Mouse (Mus musculus) midbrain, embryonic 12.5 days (tissue): ENCODE measurements at regions not wholly inside any gene's neighbourhood (a gene's known extent, or its start where the extent isn't known, plus 50 kb on each side); places are given as distances from the start of the nearest gene placed in this dataset.

ENCODE experiments used
- ATAC-seq: fragments of 200-750 bp; cut with Nextera tagmentation; 2 replicates; pipeline ENCODE4 v1.8.0; 2017; ENCODE audit warnings: low read depth, moderate TSS enrichment, moderate library complexity; ENCODE audit not compliant: low FRiP score
- H3K27ac ChIP-seq: fragments of 300-500 bp; sonication (generic); replicated peaks from 2 replicates; pipeline ENCODE4 v1.5.1; 2016; ENCODE audit warnings: mild to moderate bottlenecking
- H3K27me3 ChIP-seq: fragments of 300-500 bp; sonication (generic); 2 replicates; pipeline ENCODE4 v1.6.1; 2016; ENCODE audit warnings: mild to moderate bottlenecking
- H3K36me3 ChIP-seq: fragments of 300-500 bp; sonication (generic); 2 replicates; pipeline ENCODE4 v1.6.1; 2016
- H3K4me1 ChIP-seq: fragments of 300-500 bp; sonication (generic); 2 replicates; pipeline ENCODE4 v1.6.1; 2016
- H3K4me2 ChIP-seq: fragments of 300-500 bp; sonication (generic); replicated peaks from 2 replicates; pipeline ENCODE4 v1.6.1; 2016; ENCODE audit warnings: mild to moderate bottlenecking, moderate library complexity
- H3K4me3 ChIP-seq: fragments of 300-500 bp; sonication (generic); 2 replicates; pipeline ENCODE4 v1.5.1; 2016; ENCODE audit warnings: mild to moderate bottlenecking
- H3K9ac ChIP-seq: fragments of 300-500 bp; sonication (generic); replicated peaks from 2 replicates; pipeline ENCODE4 v1.6.1; 2016; ENCODE audit warnings: mild to moderate bottlenecking, moderate library complexity
- H3K9me3 ChIP-seq: fragments of 300-500 bp; sonication (generic); 2 replicates; pipeline ENCODE4 v1.6.1; 2016; ENCODE audit warnings: mild to moderate bottlenecking
- WGBS: fragments of 180-500 bp; shearing (Covaris S2); methylation state at CpG from one replicate; pipeline ENCODE4 v1.1.7; 2016; 5-methylcytosine and 5-hydroxymethylcytosine counted together

GRCm38 (mm10) chr14:25135371-25135770 lies 323.6 kb upstream of the Zmiz1 start:
- no peak overlapping the region for H3K9ac ChIP-seq
- no peak for ATAC-seq
- H3K4me2 ChIP-seq = no peak overlapping the region
- no peak overlapping the region for H3K4me3 ChIP-seq
- no peak overlapping the region for H3K27ac ChIP-seq
- WGBS = 84% methylated on average over 3 of the region's 3 CpGs
- H3K9me3 ChIP-seq = no peaks in the 10 kb centered on the region
- no peaks in the 10 kb centered on the region for H3K27me3 ChIP-seq
- H3K36me3 ChIP-seq = no peaks in the 10 kb centered on the region
- H3K4me1 ChIP-seq = peaks cover 6% of the 10 kb centered on the region; the same call in 1 of the 2 replicates

- no peaks in the 10 kb centered on the region for H3K9me3 ChIP-seq
- 90% methylated on average over 8 of the region's 8 CpGs for WGBS
- no peak for ATAC-seq
- H3K4me3 ChIP-seq = no peak overlapping the region
- peaks cover 6% of the 10 kb centered on the region; the same call in 1 of the 2 replicates for H3K4me1 ChIP-seq
- no peaks in the 10 kb centered on the region for H3K36me3 ChIP-seq
- no peaks in the 10 kb centered on the region for H3K27me3 ChIP-seq
- no peak overlapping the region for H3K9ac ChIP-seq
- no peak overlapping the region for H3K27ac ChIP-seq
- no peak overlapping the region for H3K4me2 ChIP-seq
Measured at GRCm38 (mm10) chr14:25137312-25137711, 321.7 kb upstream of the Zmiz1 start.

GRCm38 (mm10) chr14:25138485-25138884 lies 320.5 kb upstream of the Zmiz1 start:
- H3K27ac ChIP-seq = no peak overlapping the region
- ATAC-seq = no peak
- H3K4me3 ChIP-seq = no peak overlapping the region
- peaks cover 6% of the 10 kb centered on the region; the same call in 1 of the 2 replicates for H3K4me1 ChIP-seq
- no peaks in the 10 kb centered on the region for H3K9me3 ChIP-seq
- H3K36me3 ChIP-seq = no peaks in the 10 kb centered on the region
- no peaks in the 10 kb centered on the region for H3K27me3 ChIP-seq
- H3K4me2 ChIP-seq = no peak overlapping the region
- 86% methylated on average over 3 of the region's 3 CpGs for WGBS
- no peak overlapping the region for H3K9ac ChIP-seq

- Histone ChIP-seq H3K27ac (no peak overlapping the region), H3K4me1 (no peaks in the 10 kb centered on the region), H3K36me3 (no peaks in the 10 kb centered on the region), H3K4me3 (no peak overlapping the region), H3K9ac (no peak overlapping the region), H3K4me2 (no peak overlapping the region), H3K27me3 (no peaks in the 10 kb centered on the region), H3K9me3 (no peaks in the 10 kb centered on the region)
- WGBS = 61% methylated on average over 9 of the region's 9 CpGs
- no peak for ATAC-seq
Measured at GRCm38 (mm10) chr14:25141933-25142332, 317.1 kb upstream of the Zmiz1 start.

GRCm38 (mm10) chr14:25143051-25143450 lies 315.9 kb upstream of the Zmiz1 start:
- no peaks in the 10 kb centered on the region for H3K27me3 ChIP-seq
- H3K4me2 ChIP-seq = no peak overlapping the region
- no peaks in the 10 kb centered on the region for H3K4me1 ChIP-seq
- H3K4me3 ChIP-seq = no peak overlapping the region
- 89% methylated on average over 4 of the region's 4 CpGs for WGBS
- no peak overlapping the region for H3K9ac ChIP-seq
- H3K27ac ChIP-seq = no peak overlapping the region
- H3K36me3 ChIP-seq = no peaks in the 10 kb centered on the region
- H3K9me3 ChIP-seq = no peaks in the 10 kb centered on the region
- ATAC-seq = no peak

- no peak overlapping the region for H3K27ac ChIP-seq
- 91% methylated on average over 2 of the region's 2 CpGs for WGBS
- H3K4me1 ChIP-seq = no peaks in the 10 kb centered on the region
- no peak overlapping the region for H3K4me3 ChIP-seq
- H3K9me3 ChIP-seq = no peaks in the 10 kb centered on the region
- H3K4me2 ChIP-seq = no peak overlapping the region
- H3K27me3 ChIP-seq = no peaks in the 10 kb centered on the region
- ATAC-seq = no peak
- H3K36me3 ChIP-seq = no peaks in the 10 kb centered on the region
- H3K9ac ChIP-seq = no peak overlapping the region
Measured at GRCm38 (mm10) chr14:25147731-25148130, 311.3 kb upstream of the Zmiz1 start.

- Histone ChIP-seq H3K27ac (no peak overlapping the region), H3K4me1 (peaks cover 7% of the 10 kb centered on the region; the same call in 1 of the 2 replicates), H3K36me3 (no peaks in the 10 kb centered on the region), H3K27me3 (no peaks in the 10 kb centered on the region), H3K9me3 (no peaks in the 10 kb centered on the region), H3K4me3 (no peak overlapping the region), H3K9ac (no peak overlapping the region), H3K4me2 (no peak overlapping the region)
- ATAC-seq = no peak
- WGBS = 79% methylated on average over 1 of the region's 1 CpGs
Measured at GRCm38 (mm10) chr14:25150968-25151367, 308.0 kb upstream of the Zmiz1 start.

- 71% methylated on average over 2 of the region's 2 CpGs for WGBS
- no peak overlapping the region for H3K4me2 ChIP-seq
- H3K36me3 ChIP-seq = no peaks in the 10 kb centered on the region
- H3K27ac ChIP-seq = no peak overlapping the region
- no peaks in the 10 kb centered on the region for H3K9me3 ChIP-seq
- no peak overlapping the region for H3K4me3 ChIP-seq
- H3K27me3 ChIP-seq = no peaks in the 10 kb centered on the region
- H3K4me1 ChIP-seq = peaks cover 10% of the 10 kb centered on the region; the same call in 1 of the 2 replicates
- no peak overlapping the region for H3K9ac ChIP-seq
- no peak for ATAC-seq
Measured at GRCm38 (mm10) chr14:25151485-25151884, 307.5 kb upstream of the Zmiz1 start.

- H3K9ac ChIP-seq = no peak overlapping the region
- ATAC-seq = no peak
- peaks cover 10% of the 10 kb centered on the region; the same call in 1 of the 2 replicates for H3K4me1 ChIP-seq
- 81% methylated on average over 4 of the region's 4 CpGs for WGBS
- H3K9me3 ChIP-seq = no peaks in the 10 kb centered on the region
- H3K27me3 ChIP-seq = no peaks in the 10 kb centered on the region
- no peak overlapping the region for H3K4me2 ChIP-seq
- no peaks in the 10 kb centered on the region for H3K36me3 ChIP-seq
- H3K27ac ChIP-seq = no peak overlapping the region
- H3K4me3 ChIP-seq = no peak overlapping the region
Measured at GRCm38 (mm10) chr14:25153573-25153972, 305.4 kb upstream of the Zmiz1 start.

GRCm38 (mm10) chr14:25154180-25154579 lies 304.8 kb upstream of the Zmiz1 start:
- Histone ChIP-seq H3K9ac (no peak overlapping the region), H3K4me2 (no peak overlapping the region), H3K9me3 (no peaks in the 10 kb centered on the region), H3K27me3 (no peaks in the 10 kb centered on the region), H3K36me3 (no peaks in the 10 kb centered on the region), H3K4me1 (peaks cover 10% of the 10 kb centered on the region; the same call in 1 of the 2 replicates), H3K27ac (no peak overlapping the region), H3K4me3 (no peak overlapping the region)
- 67% methylated on average over 8 of the region's 8 CpGs for WGBS
- ATAC-seq = no peak

- Histone ChIP-seq H3K9me3 (no peaks in the 10 kb centered on the region), H3K27ac (0 out of 2 replicates have a peak overlapping the region, but pooled peaks have one; percentile 17), H3K36me3 (no peaks in the 10 kb centered on the region), H3K4me1 (peaks cover 10% of the 10 kb centered on the region; the same call in 1 of the 2 replicates), H3K9ac (no peak overlapping the region), H3K4me2 (no peak overlapping the region), H3K4me3 (no peak overlapping the region), H3K27me3 (no peaks in the 10 kb centered on the region)
- WGBS = 82% methylated on average over 7 of the region's 7 CpGs
- no peak for ATAC-seq
Measured at GRCm38 (mm10) chr14:25155008-25155783, 303.8 kb upstream of the Zmiz1 start.

- Histone ChIP-seq H3K4me1 (peaks cover 10% of the 10 kb centered on the region; the same call in 1 of the 2 replicates), H3K9me3 (no peaks in the 10 kb centered on the region), H3K27ac (no peak overlapping the region), H3K4me2 (no peak overlapping the region), H3K27me3 (no peaks in the 10 kb centered on the region), H3K9ac (no peak overlapping the region), H3K4me3 (no peak overlapping the region), H3K36me3 (no peaks in the 10 kb centered on the region)
- 72% methylated on average over 9 of the region's 9 CpGs for WGBS
- no peak for ATAC-seq
Measured at GRCm38 (mm10) chr14:25156171-25156570, 302.8 kb upstream of the Zmiz1 start.
